Mouse (Mus musculus) forebrain, embryonic 11.5 days (tissue): ENCODE results near the gene Grik3. TPM values are rescaled to one million over a fixed set of nuclear protein-coding genes. Genes with fewer than 3 reads are reported as not detected.

Experiments
- ATAC-seq: fragments of 200-750 bp; cut with Nextera tagmentation; replicated peaks from 2 replicates; pipeline ENCODE4 v1.8.0; 2017; ENCODE audit warnings: moderate TSS enrichment; ENCODE audit not compliant: low FRiP score
- DNase-seq: peaks from one replicate; pipeline ENCODE4 v3.0.0-alpha.2; 2017; ENCODE audit warnings: low spot score
- H3K27ac ChIP-seq: fragments of 300-500 bp; sonication (generic); 2 replicates; pipeline ENCODE4 v1.5.1; 2014; ENCODE audit warnings: low read depth, low read length
- H3K27me3 ChIP-seq: fragments of 300-500 bp; sonication (generic); 2 replicates; pipeline ENCODE4 v1.6.1; 2014; ENCODE audit warnings: mild to moderate bottlenecking, low read length, mixed read lengths; ENCODE audit not compliant: control insufficient read depth, insufficient read depth
- H3K36me3 ChIP-seq: fragments of 300-500 bp; sonication (generic); 2 replicates; pipeline ENCODE4 v1.6.1; 2014; ENCODE audit warnings: mild to moderate bottlenecking, low read length, moderate library complexity, mixed read lengths; ENCODE audit not compliant: control insufficient read depth, insufficient read depth
- H3K4me1 ChIP-seq: fragments of 300-500 bp; sonication (generic); replicated peaks from 2 replicates; pipeline ENCODE4 v1.6.1; 2014; ENCODE audit warnings: low read length, mixed read lengths; ENCODE audit not compliant: control insufficient read depth, insufficient read depth
- H3K4me2 ChIP-seq: fragments of 300-500 bp; sonication (generic); 2 replicates; pipeline ENCODE4 v1.6.1; 2014; ENCODE audit warnings: low read depth, mild to moderate bottlenecking, low read length, moderate library complexity, mixed read lengths; ENCODE audit not compliant: severe bottlenecking
- H3K4me3 ChIP-seq: fragments of 300-500 bp; sonication (generic); 2 replicates; pipeline ENCODE4 v1.5.1; 2014; ENCODE audit warnings: low read depth, low read length
- H3K9ac ChIP-seq: fragments of 300-500 bp; sonication (generic); 2 replicates; pipeline ENCODE4 v1.6.1; 2014; ENCODE audit warnings: low read length
- H3K9me3 ChIP-seq: fragments of 300-500 bp; sonication (generic); 2 replicates; pipeline ENCODE4 v1.6.1; 2016; ENCODE audit warnings: low read length, mixed read lengths; ENCODE audit not compliant: control insufficient read depth
- WGBS: fragments of 180-500 bp; shearing (Covaris S2); extraction: QIAGEN DNeasy Blood & Tissue Kit; methylation state at CpG from one replicate; pipeline ENCODE4 v1.1.7; 2014; 5-methylcytosine and 5-hydroxymethylcytosine counted together
- polyA plus RNA-seq: library from polyadenylated mRNA; unstranded; fragments of >200 nt; fragmentation: Nextera tagmentation; extraction: Ambion mirVana; gene quantifications from 2 replicates; pipeline ENCODE4 v1.2.1, GENCODE M21; 2014

Gene Grik3
- polyA plus RNA-seq, 1 experiment from 2014 or later = 2.0 TPM

GRCm38 (mm10) chr4:125703310-125703690 lies 212.8 kb downstream of the Grik3 start:
- WGBS = 39% methylated on average over 4 of the region's 4 CpGs
- Histone ChIP-seq H3K4me1 (no peaks in the 10 kb centered on the region; the same call in 1 of the 2 replicates), H3K9me3 (no peaks in the 10 kb centered on the region), H3K27me3 (peaks cover under 1% of the 10 kb centered on the region; the same call in 1 of the 2 replicates), H3K4me3 (no peak overlapping the region), H3K36me3 (no peaks in the 10 kb centered on the region), H3K4me2 (no peak overlapping the region), H3K27ac (no peak overlapping the region), H3K9ac (no peak overlapping the region)
- ATAC-seq (no peak), DNase-seq (no peak)

- H3K4me1 ChIP-seq = no peaks in the 10 kb centered on the region; the same call in 1 of the 2 replicates
- H3K36me3 ChIP-seq = no peaks in the 10 kb centered on the region
- 54% methylated on average over 8 of the region's 8 CpGs for WGBS
- no peak overlapping the region for H3K9ac ChIP-seq
- H3K27ac ChIP-seq = no peak overlapping the region
- no peaks in the 10 kb centered on the region; the same call in 1 of the 2 replicates for H3K27me3 ChIP-seq
- DNase-seq (no peak), ATAC-seq (no peak)
- H3K4me3 ChIP-seq = no peak overlapping the region
- no peak overlapping the region for H3K4me2 ChIP-seq
- no peaks in the 10 kb centered on the region for H3K9me3 ChIP-seq
These were observed 215.2 kb downstream of the Grik3 start for GRCm38 (mm10) chr4:125705746-125706145.

- no peaks in the 10 kb centered on the region for H3K4me1 ChIP-seq
- no peak overlapping the region for H3K4me2 ChIP-seq
- 84% methylated on average over 10 of the region's 10 CpGs for WGBS
- no peaks in the 10 kb centered on the region for H3K27me3 ChIP-seq
- no peak overlapping the region for H3K9ac ChIP-seq
- H3K36me3 ChIP-seq = no peaks in the 10 kb centered on the region
- no peak for ATAC-seq
- no peaks in the 10 kb centered on the region for H3K9me3 ChIP-seq
- H3K4me3 ChIP-seq = no peak overlapping the region
- H3K27ac ChIP-seq = no peak overlapping the region
- no peak for DNase-seq
These were observed 219.2 kb downstream of the Grik3 start for GRCm38 (mm10) chr4:125709716-125710115.

GRCm38 (mm10) chr4:125717881-125718280 lies 227.4 kb downstream of the Grik3 start:
- no peaks in the 10 kb centered on the region for H3K36me3 ChIP-seq
- ATAC-seq = no peak

GRCm38 (mm10) chr4:125718429-125719140 lies 228.1 kb downstream of the Grik3 start:
- H3K9me3 ChIP-seq = no peaks in the 10 kb centered on the region
- H3K9ac ChIP-seq = no peak overlapping the region
- H3K27ac ChIP-seq = no peak overlapping the region
- ATAC-seq (no peak), DNase-seq (no peak)
- H3K27me3 ChIP-seq = 0 out of 2 replicates have a peak, but pooled peaks cover 2% of the 10 kb centered on the region
- no peak overlapping the region for H3K4me2 ChIP-seq
- H3K36me3 ChIP-seq = no peaks in the 10 kb centered on the region
- H3K4me1 ChIP-seq = peaks cover 17% of the 10 kb centered on the region; the same call in 1 of the 2 replicates
- no peak overlapping the region for H3K4me3 ChIP-seq
- 37% methylated on average over 18 of the region's 18 CpGs for WGBS

More at GRCm38 (mm10) chr4:125717881-125718280, 227.4 kb downstream of the Grik3 start:
- 0 out of 2 replicates have a peak, but pooled peaks cover 2% of the 10 kb centered on the region for H3K27me3 ChIP-seq
- H3K9me3 ChIP-seq = no peaks in the 10 kb centered on the region
- no peak overlapping the region for H3K4me3 ChIP-seq
- no peak overlapping the region for H3K27ac ChIP-seq
- DNase-seq = no peak
- 36% methylated on average over 6 of the region's 6 CpGs for WGBS
- H3K4me2 ChIP-seq = no peak overlapping the region
- H3K9ac ChIP-seq = no peak overlapping the region
- peaks cover 15% of the 10 kb centered on the region; the same call in 1 of the 2 replicates for H3K4me1 ChIP-seq

- no peaks in the 10 kb centered on the region for H3K9me3 ChIP-seq
- peaks cover 20% of the 10 kb centered on the region; the same call in 1 of the 2 replicates for H3K4me1 ChIP-seq
- H3K4me2 ChIP-seq = no peak overlapping the region
- DNase-seq = no peak
- WGBS = 79% methylated on average over 1 of the region's 1 CpGs
- peaks cover 25% of the 10 kb centered on the region for H3K27me3 ChIP-seq
- no peak for ATAC-seq
- no peak overlapping the region for H3K27ac ChIP-seq
- H3K36me3 ChIP-seq = no peaks in the 10 kb centered on the region
- H3K4me3 ChIP-seq = no peak overlapping the region
- H3K9ac ChIP-seq = no peak overlapping the region
These were observed 235.7 kb downstream of the Grik3 start for GRCm38 (mm10) chr4:125726241-125726640.

- Histone ChIP-seq H3K36me3 (no peaks in the 10 kb centered on the region), H3K4me1 (peaks cover 20% of the 10 kb centered on the region; the same call in 1 of the 2 replicates), H3K27me3 (peaks cover 29% of the 10 kb centered on the region), H3K27ac (no peak overlapping the region), H3K9me3 (no peaks in the 10 kb centered on the region), H3K4me3 (no peak overlapping the region), H3K9ac (no peak overlapping the region), H3K4me2 (no peak overlapping the region)
- DNase-seq (peak; percentile 50), ATAC-seq (no peak)
- 25% methylated on average over 10 of the region's 10 CpGs for WGBS
These were observed 236.5 kb downstream of the Grik3 start for GRCm38 (mm10) chr4:125727030-125727429.

- DNase-seq = no peak
- Histone ChIP-seq H3K36me3 (no peaks in the 10 kb centered on the region), H3K27me3 (peaks cover 31% of the 10 kb centered on the region), H3K27ac (no peak overlapping the region), H3K9me3 (no peaks in the 10 kb centered on the region), H3K4me1 (peaks cover 20% of the 10 kb centered on the region; the same call in 1 of the 2 replicates), H3K9ac (no peak overlapping the region), H3K4me2 (no peak overlapping the region), H3K4me3 (no peak overlapping the region)
- ATAC-seq = no peak
- WGBS = 2% methylated on average over 4 of the region's 4 CpGs
These were observed 237.1 kb downstream of the Grik3 start for GRCm38 (mm10) chr4:125727626-125728025.
